Mouse (Mus musculus) B cell, adult 2 months (primary cell): ENCODE results near the gene Drg2.
"Not testable (repeated sequence)": the region's sequence is repeated elsewhere in the genome, so short reads cannot be mapped to it uniquely, and the experiment has no call there.

Experiments used
- DNase-seq, 2 experiments: peaks; one replicate each; pipeline ENCODE4 v3.0.0; 2022

Drg2 gene

GRCm38 (mm10) chr11:60454080-60454744 lies at the start of gene Drg2:
Gene Drg2, plus strand, starts transcription at chr11:60454591.
- peak; percentile 93 to 94 for DNase-seq

GRCm38 (mm10) chr11:60406606-60407005 lies 47.8 kb upstream of the Drg2 start:
- no peak for DNase-seq

GRCm38 (mm10) chr11:60412173-60412572 lies 42.2 kb upstream of the Drg2 start:
- DNase-seq, result peak; percentile 81 to 84

GRCm38 (mm10) chr11:60412921-60413320 lies 41.5 kb upstream of the Drg2 start:
- DNase-seq, result no peak

GRCm38 (mm10) chr11:60416590-60416962 lies 37.8 kb upstream of the Drg2 start:
- no peak for DNase-seq

- peak; percentile 99 for DNase-seq
These were observed 37.3 kb upstream of the Drg2 start, which contains the start of gene Gid4 for GRCm38 (mm10) chr11:60416963-60417716. Gene Gid4, plus strand, starts transcription at chr11:60417145.

GRCm38 (mm10) chr11:60417717-60418472 lies 36.5 kb upstream of the Drg2 start, which contains the start of gene Atpaf2:
Gene Atpaf2, minus strand, starts transcription at chr11:60418457.
- DNase-seq, result no peak

- DNase-seq, result peak in 1 of 2 experiments; percentile 9
These were observed 36.0 kb upstream of the Drg2 start for GRCm38 (mm10) chr11:60418473-60418803.

GRCm38 (mm10) chr11:60422046-60422668 lies 32.2 kb upstream of the Drg2 start:
- peak; percentile 21 to 29 for DNase-seq

- no peak for DNase-seq
These were observed 31.4 kb upstream of the Drg2 start for GRCm38 (mm10) chr11:60423006-60423405.

- no peak for DNase-seq
These were observed 28.0 kb upstream of the Drg2 start for GRCm38 (mm10) chr11:60426417-60426816.

- no peak for DNase-seq
These were observed 26.8 kb upstream of the Drg2 start for GRCm38 (mm10) chr11:60427628-60428027.

GRCm38 (mm10) chr11:60433501-60433900 lies 20.9 kb upstream of the Drg2 start:
- DNase-seq, result no peak

GRCm38 (mm10) chr11:60435133-60435532 lies 19.3 kb upstream of the Drg2 start:
- DNase-seq, result no peak

- DNase-seq, result no peak
These were observed 17.8 kb upstream of the Drg2 start for GRCm38 (mm10) chr11:60436618-60437017.

GRCm38 (mm10) chr11:60439621-60440020 lies 14.8 kb upstream of the Drg2 start:
- not testable (repeated sequence) for DNase-seq

GRCm38 (mm10) chr11:60440176-60440575 lies 14.2 kb upstream of the Drg2 start:
- no peak for DNase-seq

GRCm38 (mm10) chr11:60442896-60443295 lies 11.5 kb upstream of the Drg2 start:
- DNase-seq, result no peak

GRCm38 (mm10) chr11:60444007-60444406 lies 10.4 kb upstream of the Drg2 start:
- no peak for DNase-seq

GRCm38 (mm10) chr11:60454745-60455087 lies 325 bp downstream of the Drg2 start:
- no peak for DNase-seq

GRCm38 (mm10) chr11:60457973-60458372 lies 3.6 kb downstream of the Drg2 start:
- DNase-seq, result no peak

- DNase-seq, result peak; percentile 63 to 67
These were observed 11.6 kb downstream of the Drg2 start for GRCm38 (mm10) chr11:60465943-60466380.

GRCm38 (mm10) chr11:60469039-60469438 lies 14.6 kb downstream of the Drg2 start, which contains the start of gene Myo15:
Gene Myo15, plus strand, starts transcription at chr11:60469339.
- no peak for DNase-seq
